Mouse (Mus musculus): ENCODE results near the gene Dennd2d. TPM values are rescaled to one million over a fixed set of nuclear protein-coding genes. Genes with fewer than 3 reads are reported as not detected.

The Dennd2d gene
- total RNA-seq (2021), result 1 to 10 TPM in 1 of 2 experiments, under 1 TPM in 1; 0.45 to 1.5 TPM
- long read RNA-seq, experiment 1, result 0 reads
- long read RNA-seq, experiment 2, result 0 reads

DNA sequence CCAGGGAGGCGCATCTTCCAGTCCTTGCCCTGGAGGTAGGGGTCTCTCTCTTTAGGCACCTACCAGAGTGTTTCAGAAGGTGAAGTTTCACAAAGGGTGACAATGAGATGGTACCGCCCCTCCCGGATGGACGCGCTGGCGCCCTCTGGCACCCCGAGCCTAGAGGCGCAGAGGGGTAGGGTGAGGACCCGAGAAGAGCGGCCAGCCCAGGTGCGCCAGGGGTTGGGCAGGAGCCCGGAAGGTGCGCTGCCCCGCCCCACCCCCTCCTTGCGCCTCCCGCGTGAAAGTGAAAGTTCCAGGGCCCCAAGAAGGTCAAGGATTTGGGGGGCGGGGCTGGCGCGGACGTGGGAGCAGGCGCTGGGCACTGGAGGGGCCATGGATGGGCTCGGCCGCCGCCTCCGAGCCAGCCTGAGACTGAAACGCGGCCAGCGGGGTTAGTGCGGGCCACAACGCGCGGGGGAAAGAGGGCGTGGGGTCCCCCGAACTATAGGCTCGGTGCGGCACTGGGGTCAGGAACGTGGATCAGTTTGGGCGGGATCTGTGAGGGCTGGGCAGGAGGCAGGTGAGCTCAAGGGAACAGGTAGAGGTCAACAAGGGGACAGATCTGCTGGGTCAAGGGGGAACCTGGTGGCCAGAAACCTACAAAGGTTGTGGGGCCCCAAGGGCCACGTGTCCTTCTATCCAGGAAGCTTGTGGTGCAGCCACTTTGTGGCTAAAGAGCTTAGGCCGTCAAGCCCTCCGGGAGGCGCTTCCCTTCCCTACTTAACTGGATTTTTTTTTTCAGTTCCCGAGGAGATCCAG, at the start of gene Dennd2d:
TSS of gene Dennd2d (plus strand) at position 125 of the 801 bp plus-strand sequence.
- peak; percentile 38 to 45 for DNase-seq

- peak; percentile 15 to 25 for DNase-seq
Observed at GRCm38 (mm10) chr3:106448571-106448970, 33.6 kb upstream of the Dennd2d start.

DNA sequence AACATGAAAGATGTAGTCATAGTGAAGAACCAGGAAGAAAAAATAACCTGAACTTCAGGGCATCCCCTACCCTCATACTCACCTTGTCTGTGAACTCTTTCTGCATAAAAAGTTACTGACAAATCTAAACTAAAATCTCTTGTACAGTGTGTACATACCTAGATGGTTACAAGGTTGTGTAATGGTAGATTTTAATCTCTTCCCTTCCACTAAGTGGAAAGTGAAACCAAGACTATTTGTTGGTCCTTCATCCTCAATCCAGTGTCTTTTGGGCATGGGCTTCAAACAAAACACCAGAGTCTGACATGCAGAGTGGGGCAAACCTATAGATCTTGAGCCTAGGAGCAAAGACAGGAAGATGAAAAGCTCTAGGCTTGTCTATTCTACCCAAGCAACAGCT, 33.2 kb upstream of the Dennd2d start:
- no peak for DNase-seq

- peak in 1 of 2 experiments; percentile 12 for DNase-seq
Observed at GRCm38 (mm10) chr3:106449567-106449966, 32.6 kb upstream of the Dennd2d start.

DNA sequence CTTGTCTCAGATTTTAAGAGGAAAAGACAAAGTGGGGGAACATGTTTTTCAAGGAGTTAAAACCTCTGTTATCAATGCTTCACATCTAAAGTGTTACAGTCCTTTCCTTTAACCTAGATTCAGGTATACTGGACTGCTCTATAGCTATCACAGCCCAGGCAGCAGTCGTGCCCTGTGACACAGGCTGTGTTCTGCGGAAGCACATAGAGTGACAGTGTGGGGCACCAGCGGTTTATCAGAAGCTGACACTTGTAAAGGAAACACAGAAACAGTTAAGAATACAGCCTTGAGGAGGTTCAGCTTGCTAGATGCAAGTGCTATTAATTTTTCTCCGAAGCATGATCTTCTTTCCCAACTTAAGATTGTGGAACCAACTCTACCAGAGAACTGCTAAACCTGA, 29.6 kb upstream of the Dennd2d start:
- DNase-seq, result no peak

GRCm38 (mm10) chr3:106457298-106457869, 24.8 kb upstream of the Dennd2d start:
- no peak for DNase-seq

DNA sequence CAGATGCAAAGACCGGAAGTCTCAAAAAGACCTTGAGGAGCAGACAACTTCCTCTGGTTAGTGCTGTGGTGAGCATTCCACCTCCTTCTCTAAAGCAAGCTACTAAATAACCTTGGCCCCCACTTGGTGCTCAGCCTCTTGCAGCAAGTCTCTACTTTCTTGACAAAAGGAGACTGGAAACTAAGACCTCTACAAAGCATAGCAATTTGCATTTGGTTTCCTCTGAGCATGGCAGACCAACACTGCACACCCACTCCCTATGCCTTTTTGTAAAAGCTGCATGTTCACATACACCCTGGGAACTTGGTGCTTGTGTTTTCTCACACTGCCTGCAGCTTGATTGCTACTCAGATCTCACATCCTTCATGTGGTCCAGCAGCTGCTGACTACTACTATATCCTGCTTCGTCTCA, 20.1 kb upstream of the Dennd2d start:
- no peak for DNase-seq

GRCm38 (mm10) chr3:106462493-106462892, 19.7 kb upstream of the Dennd2d start:
- no peak for DNase-seq

GRCm38 (mm10) chr3:106464750-106465149, 17.5 kb upstream of the Dennd2d start:
- DNase-seq, result no peak

DNA sequence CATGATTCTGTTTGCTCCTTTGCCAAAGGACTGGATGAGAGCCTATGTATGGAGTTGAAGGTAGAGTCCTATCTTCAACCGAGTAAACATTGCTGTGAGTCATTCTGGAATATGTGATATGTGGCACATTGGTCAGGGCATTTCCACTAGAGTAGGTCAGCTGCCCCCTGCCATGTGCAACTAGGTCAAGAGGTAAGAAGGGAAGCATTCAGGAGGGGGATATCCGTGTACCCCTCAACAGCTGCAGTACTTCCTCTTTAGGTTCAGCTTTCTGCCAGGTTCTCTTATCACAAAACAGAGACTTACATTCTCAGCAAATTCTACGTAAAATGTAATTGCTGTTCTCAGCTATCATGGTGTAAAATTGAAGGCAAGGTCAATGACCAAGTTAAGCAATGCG, 8.0 kb upstream of the Dennd2d start:
- no peak for DNase-seq

DNA sequence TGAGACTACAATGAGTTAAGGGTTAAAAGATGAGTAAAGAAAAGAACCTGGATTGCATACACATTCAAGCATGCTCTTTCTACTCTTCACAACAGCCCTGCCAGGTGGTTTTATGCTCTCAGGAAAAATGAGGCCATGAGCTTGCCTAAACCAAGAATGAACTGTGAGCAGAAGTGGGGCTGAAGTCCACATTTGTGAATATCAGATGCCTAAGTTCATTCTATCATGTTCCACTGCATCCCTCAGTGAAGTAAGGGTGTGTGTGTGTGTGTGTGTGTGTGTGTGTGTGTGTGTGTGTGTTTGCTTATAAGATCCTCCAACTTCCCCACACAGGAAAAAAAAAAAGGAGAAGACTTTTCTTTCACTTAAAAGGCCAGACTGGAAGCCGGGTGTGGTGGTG, 5.3 kb upstream of the Dennd2d start:
- no peak for DNase-seq

DNA sequence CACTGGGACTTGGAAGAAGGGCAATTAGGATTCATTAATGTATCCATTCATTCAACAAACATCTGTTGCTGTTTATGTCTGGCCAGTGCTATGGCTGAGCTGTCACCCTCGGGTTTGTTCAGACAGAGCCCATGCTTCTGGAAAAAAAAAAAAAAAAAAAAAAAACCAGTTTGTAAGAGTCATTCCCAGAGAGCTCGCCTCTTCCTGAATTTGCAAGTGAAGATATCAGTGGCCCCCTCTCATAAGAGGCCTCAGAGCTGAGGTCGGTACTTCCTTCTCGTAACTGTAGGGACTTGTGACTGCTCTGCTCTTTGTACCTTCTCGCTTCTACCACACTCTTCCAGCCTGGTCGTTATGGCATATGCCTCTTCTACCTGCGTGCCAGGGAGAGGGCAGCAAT, 1.1 kb downstream of the Dennd2d start:
- DNase-seq, result no peak

- DNase-seq, result no peak
Observed at GRCm38 (mm10) chr3:106483796-106484405, 1.7 kb downstream of the Dennd2d start.

DNA sequence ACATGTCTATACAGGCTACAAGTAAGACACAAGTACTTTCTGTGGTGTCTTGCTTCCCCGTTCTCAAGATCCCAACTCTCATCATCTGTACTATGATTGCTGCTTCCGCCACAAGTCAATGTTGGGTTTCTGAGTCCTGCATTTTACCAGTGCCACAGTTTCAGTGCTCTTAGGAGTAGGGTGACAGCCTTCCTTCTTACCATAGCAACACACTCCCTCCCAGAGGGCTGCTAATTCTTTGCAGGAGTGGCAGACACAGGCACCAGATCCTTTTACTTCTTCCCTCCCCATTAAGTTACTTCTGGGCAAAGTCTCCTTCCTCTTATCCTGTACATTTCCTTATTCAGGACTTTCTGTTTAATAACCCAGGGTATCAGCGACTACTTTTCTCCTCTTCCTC, 2.7 kb downstream of the Dennd2d start:
- no peak for DNase-seq

DNA sequence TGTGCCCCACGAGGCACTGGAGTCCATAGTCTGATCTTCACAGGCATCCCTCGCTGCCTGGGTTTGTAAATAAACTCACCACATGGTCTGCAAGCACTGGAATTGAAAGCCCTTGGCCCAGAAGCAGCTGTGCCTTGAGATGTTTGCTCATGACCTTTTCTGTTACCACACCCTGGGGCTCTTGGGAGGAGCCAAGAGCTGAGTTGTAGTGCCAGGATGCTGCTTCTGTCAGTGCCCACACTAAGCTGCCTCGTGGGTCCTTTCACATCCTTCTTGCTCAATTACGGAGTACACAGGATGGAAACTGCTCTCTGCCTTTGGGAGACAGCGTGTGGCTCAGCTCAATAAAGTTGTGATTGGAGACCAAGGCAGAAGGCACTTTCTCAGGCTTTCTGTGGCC, 3.6 kb downstream of the Dennd2d start:
- no peak for DNase-seq

DNA sequence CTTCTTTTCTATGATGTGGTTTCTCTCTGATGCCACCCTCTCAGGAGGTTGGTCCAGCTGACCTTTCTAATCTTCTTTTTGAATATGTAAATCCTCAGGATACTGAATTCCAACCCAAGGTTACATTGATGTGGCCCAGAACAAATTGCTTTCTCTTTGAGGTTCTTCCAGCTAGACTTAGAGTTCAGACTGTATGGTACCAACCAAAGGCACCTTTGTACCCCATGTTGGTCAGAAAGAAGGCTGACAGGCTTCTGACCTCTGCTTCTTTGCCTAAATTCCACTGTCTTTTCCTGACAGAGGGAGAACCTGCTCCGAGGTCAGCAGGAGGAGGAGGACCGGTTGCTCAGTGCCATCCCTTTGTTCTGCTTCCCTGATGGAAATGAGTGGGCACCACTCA, 5.3 kb downstream of the Dennd2d start:
- no peak for DNase-seq

DNA sequence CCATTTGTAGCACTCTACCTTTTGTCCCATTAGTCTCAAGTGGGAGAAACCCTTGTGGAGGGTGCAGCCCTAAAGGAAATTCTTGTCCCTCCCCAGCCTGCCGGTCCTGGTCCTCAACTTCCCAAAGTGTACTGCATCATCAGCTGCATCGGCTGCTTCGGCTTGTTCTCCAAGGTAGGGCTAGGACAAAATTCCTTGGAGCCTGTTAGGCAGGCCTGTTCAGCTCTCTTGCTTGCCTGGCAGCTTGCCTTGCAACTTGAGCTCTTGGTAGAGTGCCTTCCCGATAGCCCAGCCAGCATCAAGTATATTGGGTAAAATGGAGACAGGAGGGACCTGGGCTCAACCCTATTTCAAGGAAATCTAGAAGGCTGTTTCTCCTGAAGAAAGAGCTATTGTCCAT, 8.0 kb downstream of the Dennd2d start:
- no peak for DNase-seq

DNA sequence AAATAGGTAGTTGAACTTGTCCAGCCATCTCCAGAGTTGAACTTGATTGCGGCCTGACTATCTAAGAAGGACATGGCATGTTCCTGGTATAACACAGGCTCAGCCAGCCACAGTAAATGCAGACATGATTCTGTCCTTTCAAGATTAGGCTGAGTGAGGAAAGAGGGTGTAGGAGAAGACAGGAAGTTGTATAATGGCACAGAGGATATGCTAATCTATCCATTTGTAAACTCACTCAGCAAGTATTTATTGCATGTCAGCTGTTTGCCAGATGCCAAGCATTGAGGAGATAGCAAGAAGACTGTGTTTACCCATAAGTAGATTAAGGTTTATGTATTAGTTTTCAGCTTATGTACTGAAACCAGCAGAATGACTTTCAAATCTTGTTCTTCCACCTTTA, 10.5 kb downstream of the Dennd2d start:
- DNase-seq, result no peak

DNA sequence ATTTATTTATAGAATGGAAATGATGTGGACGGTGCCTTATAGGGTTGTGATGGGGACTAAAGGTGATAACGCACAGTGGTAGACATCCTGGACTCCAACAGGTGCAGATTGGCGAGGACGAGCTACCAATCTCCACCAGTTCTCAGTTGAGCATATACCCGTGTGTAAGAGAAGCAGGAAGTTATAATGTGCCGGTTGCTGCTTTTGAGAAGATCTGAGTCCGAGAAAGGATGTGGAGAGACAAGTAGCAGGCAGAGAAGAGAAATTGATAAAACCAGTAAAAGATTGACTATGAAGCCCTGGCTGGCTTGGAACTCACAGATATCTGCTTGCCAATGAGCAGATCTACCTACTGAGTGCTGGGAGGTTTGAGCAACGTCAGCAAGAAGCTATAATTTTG, 11.0 kb downstream of the Dennd2d start:
- no peak for DNase-seq

GRCm38 (mm10) chr3:106493882-106494281, 11.7 kb downstream of the Dennd2d start:
- DNase-seq, result peak; percentile 49 to 51

- peak; percentile 55 to 62 for DNase-seq
Observed at GRCm38 (mm10) chr3:106494417-106494950, 12.3 kb downstream of the Dennd2d start.

DNA sequence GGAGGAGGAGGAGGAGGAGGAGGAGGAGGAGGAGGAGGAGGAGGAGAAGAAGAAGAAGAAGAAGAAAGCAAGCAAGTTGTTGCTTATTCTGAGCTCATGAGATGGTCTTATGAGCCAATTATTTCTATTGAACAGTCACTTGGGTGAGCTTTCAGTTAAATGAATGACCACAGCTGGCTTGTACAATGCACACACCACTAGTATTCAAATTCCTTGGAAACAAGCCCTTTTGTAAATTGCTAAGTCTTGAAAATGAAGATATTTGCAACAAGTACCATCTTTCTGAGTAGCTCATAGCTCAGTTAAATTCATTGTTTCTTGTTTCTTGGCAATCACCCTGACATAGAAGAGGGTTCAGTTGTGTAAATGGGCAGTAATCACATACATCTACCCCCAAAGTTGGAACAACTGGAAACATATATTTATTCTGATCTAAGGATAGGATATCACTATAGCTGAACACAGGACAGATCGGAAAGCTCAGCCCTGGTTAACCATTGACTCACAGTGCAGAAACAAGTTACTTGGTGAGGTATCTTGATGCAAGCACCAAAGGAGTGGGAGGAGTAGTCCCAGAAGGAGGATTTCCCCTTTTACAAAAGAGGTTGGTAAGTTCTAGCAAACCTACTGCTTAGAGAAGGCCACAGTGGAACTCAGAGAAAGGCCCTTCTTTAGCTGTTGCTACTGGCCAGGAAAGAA, 13.3 kb downstream of the Dennd2d start:
- no peak for DNase-seq
